Mouse (Mus musculus) kidney, adult 2 months (tissue): ENCODE results near the gene Trub1. TPM values are rescaled to one million over a fixed set of nuclear protein-coding genes. Genes with fewer than 3 reads are reported as not detected.
A peak's percentile ranks its signal among the peaks of the same experiment; 100 is the strongest.

ENCODE experiments used
- DNase-seq: peaks from one replicate; pipeline ENCODE4 v3.0.0; 2021
- H3K27ac ChIP-seq: fragments of 200-500 bp; 2 replicates; pipeline ENCODE4 v1.5.1; 2012; ENCODE audit warnings: low read depth, low read length, control low read depth, inconsistent platforms; ENCODE audit not compliant: insufficient read depth
- H3K27me3 ChIP-seq: fragments of 200-500 bp; replicated peaks from 2 replicates; pipeline ENCODE4 v1.6.1; 2012; ENCODE audit warnings: mild to moderate bottlenecking, moderate library complexity, low read length, inconsistent platforms; ENCODE audit not compliant: control insufficient read depth, insufficient read depth
- H3K36me3 ChIP-seq: fragments of 200-500 bp; 2 replicates; pipeline ENCODE4 v1.6.1; 2012; ENCODE audit warnings: mild to moderate bottlenecking, moderate library complexity, low read length, inconsistent platforms; ENCODE audit not compliant: control insufficient read depth, insufficient read depth
- H3K4me1 ChIP-seq: fragments of 200-500 bp; 2 replicates; pipeline ENCODE4 v1.6.1; 2011; ENCODE audit warnings: low read length; ENCODE audit not compliant: control insufficient read depth, insufficient read depth
- H3K4me3 ChIP-seq: fragments of 200-500 bp; 2 replicates; pipeline ENCODE4 v1.5.1; 2011; ENCODE audit warnings: mild to moderate bottlenecking, low read depth, low read length, control low read depth; ENCODE audit not compliant: insufficient read depth
- CTCF ChIP-seq: fragments of 200-500 bp; conservative IDR thresholded peaks from 2 replicates; pipeline ENCODE4 v1.5.1; 2011; ENCODE audit warnings: low read depth, mild to moderate bottlenecking, control low read depth, low read length, moderate library complexity, mixed read lengths; ENCODE audit not compliant: insufficient read depth, insufficient read length
- POLR2A ChIP-seq: fragments of 200-500 bp; IDR thresholded peaks from one replicate; pipeline ENCODE4 v1.6.1; 2011; ENCODE audit warnings: low read depth, low read length, control low read depth
- WGBS: fragments of 180-500 bp; shearing (Covaris S2); methylation state at CpG from one replicate; pipeline ENCODE4 v1.1.7; 2018; 5-methylcytosine and 5-hydroxymethylcytosine counted together
- polyA plus RNA-seq: library from polyadenylated mRNA; depleted of rRNA; stranded (reverse); fragments of >200 nt; gene quantifications from 2 replicates; pipeline ENCODE4 v1.2.3, GENCODE M21; 2012

Trub1 gene
- polyA plus RNA-seq, 1 experiment, result 6.7 TPM

GRCm38 (mm10) chr19:57498110-57498743 is 45.5 kb downstream of the Trub1 start:
- DNase-seq, result no peak
- WGBS, result 78% methylated on average over 10 of the region's 10 CpGs
- H3K27ac ChIP-seq, result no peak overlapping the region
- no peaks in the 10 kb centered on the region for H3K27me3 ChIP-seq
- TF ChIP-seq CTCF (no peak), POLR2A (no peak)
- no peak overlapping the region for H3K4me3 ChIP-seq
- H3K36me3 ChIP-seq, result no peaks in the 10 kb centered on the region
- H3K4me1 ChIP-seq, result no peaks in the 10 kb centered on the region

GRCm38 (mm10) chr19:57498884-57499410 is 46.2 kb downstream of the Trub1 start:
- Histone ChIP-seq H3K4me3 (no peak overlapping the region), H3K36me3 (no peaks in the 10 kb centered on the region), H3K27ac (no peak overlapping the region), H3K27me3 (no peaks in the 10 kb centered on the region), H3K4me1 (no peaks in the 10 kb centered on the region)
- TF ChIP-seq POLR2A (no peak), CTCF (no peak)
- no peak for DNase-seq
- 66% methylated on average over 6 of the region's 6 CpGs for WGBS

- Histone ChIP-seq H3K27me3 (no peaks in the 10 kb centered on the region), H3K27ac (no peak overlapping the region), H3K4me1 (no peaks in the 10 kb centered on the region), H3K36me3 (no peaks in the 10 kb centered on the region), H3K4me3 (no peak overlapping the region)
- TF ChIP-seq POLR2A (no peak), CTCF (no peak)
- 96% methylated on average over 5 of the region's 5 CpGs for WGBS
- no peak for DNase-seq
Observed at GRCm38 (mm10) chr19:57500254-57500653, 47.5 kb downstream of the Trub1 start.

- Histone ChIP-seq H3K36me3 (no peaks in the 10 kb centered on the region), H3K4me3 (no peak overlapping the region), H3K27ac (no peak overlapping the region), H3K4me1 (no peaks in the 10 kb centered on the region), H3K27me3 (no peaks in the 10 kb centered on the region)
- no peak for DNase-seq
- TF ChIP-seq CTCF, result no peak
- 72% methylated on average over 6 of the region's 6 CpGs for WGBS
Observed at GRCm38 (mm10) chr19:57503144-57503543, 50.4 kb downstream of the Trub1 start.

- Histone ChIP-seq H3K27ac (no peak overlapping the region), H3K27me3 (no peaks in the 10 kb centered on the region), H3K4me1 (no peaks in the 10 kb centered on the region), H3K36me3 (no peaks in the 10 kb centered on the region), H3K4me3 (no peak overlapping the region)
- WGBS, result 82% methylated on average over 25 of the region's 25 CpGs
- DNase-seq, result no peak
- TF ChIP-seq POLR2A (no peak), CTCF (no peak)
Observed at GRCm38 (mm10) chr19:57505048-57505932, 52.6 kb downstream of the Trub1 start.

GRCm38 (mm10) chr19:57506591-57506990 is 53.9 kb downstream of the Trub1 start:
- Histone ChIP-seq H3K4me1 (no peaks in the 10 kb centered on the region), H3K27ac (no peak overlapping the region), H3K27me3 (no peaks in the 10 kb centered on the region), H3K36me3 (no peaks in the 10 kb centered on the region), H3K4me3 (no peak overlapping the region)
- 55% methylated on average over 5 of the region's 5 CpGs for WGBS
- peak; percentile 19 for DNase-seq
- TF ChIP-seq CTCF (no peak), POLR2A (no peak)

- Histone ChIP-seq H3K27ac (no peak overlapping the region), H3K36me3 (no peaks in the 10 kb centered on the region), H3K27me3 (no peaks in the 10 kb centered on the region), H3K4me1 (no peaks in the 10 kb centered on the region), H3K4me3 (no peak overlapping the region)
- TF ChIP-seq POLR2A (no peak), CTCF (no peak)
- 69% methylated on average over 11 of the region's 11 CpGs for WGBS
- DNase-seq, result no peak
Observed at GRCm38 (mm10) chr19:57508261-57508788, 55.6 kb downstream of the Trub1 start.
